ENCODE assay signal across 2 mouse cellular contexts in genomic region chr11:95755137-95755536, GRCm38 (mm10).
A peak's percentile ranks its signal among the peaks of the same experiment; 100 is the strongest.
TF ChIP-seq lines count a peak whose summit lies in the region.

No protein-coding gene starts in this region.

TF ChIP-seq in CH12.LX, 34 proteins besides CTCF, POLR2A, EP300 and RAD21:
- TF ChIP-seq ZNF384 (IDR thresholded peaks at IDR 0.05; ENCODE audit: low read depth, low read length): peak; percentile 86

TF ChIP-seq in ES-E14, 5 proteins besides CTCF, POLR2A, EP300 and RAD21:
- peak; percentile 93 for TF ChIP-seq ZNF384 (IDR thresholded peaks at IDR 0.05; ENCODE audit: low read depth, low read length)
